14 mouse cellular contexts compared by ENCODE assay signal in genomic region chr2:32578146-32579046, GRCm38 (mm10). TPM values are rescaled to one million over a fixed set of nuclear protein-coding genes. Genes with fewer than 3 reads are reported as not detected.
DNase-seq lines count a peak whose midpoint lies in the region; ATAC-seq and TF ChIP-seq lines count a peak whose summit lies in the region.
"Had no signal": no experiment of that assay in that cellular context is flagged by ENCODE, and none has a peak within 500 bp of the region (broad histone marks: within the 10 kb centered on the region; RNA-seq: fewer than 3 reads in every experiment).

No protein-coding gene starts in this region.

- CTCF ChIA-PET in Patski (lab: Charles Lee): interaction anchor here (1.3 to 1.4 kb wide), 2 partner anchors 53 to 90 kb away, joined by 3 read pairs; no protein-coding TSS in a partner anchor

- H3K4me2 ChIP-seq in intestine, embryonic 16.5 days (ENCODE audit: low read depth, low read length): no peak overlapping the region
- no peak overlapping the region for H3K4me2 ChIP-seq in intestine, postnatal 0 days (replicated peaks; ENCODE audit: low read depth)
- no peak overlapping the region for H3K4me2 ChIP-seq in forebrain, embryonic 13.5 days
- H3K4me2 ChIP-seq in forebrain, embryonic 14.5 days (ENCODE audit: low read length): no peak overlapping the region
- H3K4me2 ChIP-seq: hindbrain, embryonic 14.5 days had no signal

- no peak overlapping the region for H3K27ac ChIP-seq in intestine, embryonic 16.5 days (ENCODE audit: low read length)
- no peak overlapping the region for H3K27ac ChIP-seq in intestine, postnatal 0 days (ENCODE audit: low read depth, low read length)
- no peak overlapping the region for H3K27ac ChIP-seq in forebrain, embryonic 13.5 days
- H3K27ac ChIP-seq in forebrain, embryonic 14.5 days (ENCODE audit: low read depth, low read length): no peak overlapping the region
- H3K27ac ChIP-seq: hindbrain, embryonic 14.5 days had no signal

- no peak for TF ChIP-seq CTCF in intestine, postnatal 0 days (IDR thresholded peaks at IDR 0.05; ENCODE audit: low read depth)
- no peak for TF ChIP-seq CTCF in Patski (IDR thresholded peaks at IDR 0.05)

- peaks cover 9% of the 10 kb centered on the region; the same call in 1 of the 2 replicates for H3K27me3 ChIP-seq in intestine, embryonic 16.5 days (replicated peaks; ENCODE audit: control insufficient read depth, insufficient read depth, low read length)
- H3K27me3 ChIP-seq in intestine, postnatal 0 days (replicated peaks; ENCODE audit: control insufficient read depth, insufficient read depth, low read length): peaks cover 12% of the 10 kb centered on the region; the same call in 1 of the 2 replicates
- no peaks in the 10 kb centered on the region for H3K27me3 ChIP-seq in Patski
- peaks cover 33% of the 10 kb centered on the region for H3K27me3 ChIP-seq in forebrain, embryonic 13.5 days
- H3K27me3 ChIP-seq in forebrain, embryonic 14.5 days (replicated peaks; ENCODE audit: control insufficient read depth, insufficient read depth, low read length): 0 out of 2 replicates have a peak, but pooled peaks cover 5% of the 10 kb centered on the region

- H3K9me3 ChIP-seq in intestine, embryonic 16.5 days (ENCODE audit: control insufficient read depth, low read length): no peaks in the 10 kb centered on the region
- no peaks in the 10 kb centered on the region for H3K9me3 ChIP-seq in intestine, postnatal 0 days (ENCODE audit: control insufficient read depth)
- no peaks in the 10 kb centered on the region for H3K9me3 ChIP-seq in forebrain, embryonic 13.5 days (replicated peaks)
- H3K9me3 ChIP-seq in forebrain, embryonic 14.5 days (replicated peaks; ENCODE audit: control insufficient read depth, low read length): no peaks in the 10 kb centered on the region
- H3K9me3 ChIP-seq: megakaryocyte, embryonic 14.5 days had no signal

- ATAC-seq in intestine, embryonic 16.5 days: no peak
- no peak for ATAC-seq in intestine, postnatal 0 days
- ATAC-seq in Patski: peak; percentile 20
- no peak for ATAC-seq in forebrain, embryonic 13.5 days
- ATAC-seq in forebrain, embryonic 14.5 days: no peak

- no peak overlapping the region for H3K4me3 ChIP-seq in intestine, embryonic 16.5 days (ENCODE audit: low read length)
- no peak overlapping the region for H3K4me3 ChIP-seq in intestine, postnatal 0 days (ENCODE audit: low read depth, low read length)
- no peak overlapping the region for H3K4me3 ChIP-seq in forebrain, embryonic 13.5 days
- H3K4me3 ChIP-seq in forebrain, embryonic 14.5 days (ENCODE audit: low read depth, low read length): no peak overlapping the region
- H3K4me3 ChIP-seq: megakaryocyte, embryonic 14.5 days had no signal

- H3K4me1 ChIP-seq in intestine, embryonic 16.5 days (ENCODE audit: control insufficient read depth, insufficient read depth, low read length): peaks cover 17% of the 10 kb centered on the region
- peaks cover 2% of the 10 kb centered on the region; the same call in 1 of the 2 replicates for H3K4me1 ChIP-seq in intestine, postnatal 0 days (replicated peaks; ENCODE audit: control insufficient read depth, insufficient read depth, low read length)
- H3K4me1 ChIP-seq in forebrain, embryonic 13.5 days: peaks cover 18% of the 10 kb centered on the region
- H3K4me1 ChIP-seq in forebrain, embryonic 14.5 days (ENCODE audit: control insufficient read depth, insufficient read depth, low read length): 0 out of 2 replicates have a peak, but pooled peaks cover 3% of the 10 kb centered on the region

- H3K36me3 ChIP-seq in intestine, embryonic 16.5 days (ENCODE audit: control insufficient read depth, insufficient read depth, low read length): no peaks in the 10 kb centered on the region
- peaks cover 1% of the 10 kb centered on the region; the same call in 1 of the 2 replicates for H3K36me3 ChIP-seq in intestine, postnatal 0 days (ENCODE audit: control insufficient read depth, insufficient read depth)
- H3K36me3 ChIP-seq in forebrain, embryonic 13.5 days (ENCODE audit: poor library complexity, severe bottlenecking): peaks cover 2% of the 10 kb centered on the region; the same call in 1 of the 2 replicates
- H3K36me3 ChIP-seq in forebrain, embryonic 14.5 days (ENCODE audit: control insufficient read depth, insufficient read depth, low read length): 0 out of 2 replicates have a peak, but pooled peaks cover 1% of the 10 kb centered on the region

- 41% methylated on average over 22 of the region's 30 CpGs for WGBS in intestine, embryonic 16.5 days
- WGBS in intestine, postnatal 0 days: 38% methylated on average over 26 of the region's 30 CpGs
- WGBS in forebrain, embryonic 13.5 days: 36% methylated on average over 24 of the region's 30 CpGs
- 47% methylated on average over 17 of the region's 30 CpGs for WGBS in forebrain, embryonic 14.5 days

- H3K9ac ChIP-seq in intestine, embryonic 16.5 days (ENCODE audit: low read depth, low read length): peak overlapping the region; percentile 10; the same call in 1 of the 2 replicates
- H3K9ac ChIP-seq in intestine, postnatal 0 days (ENCODE audit: low read depth, low read length): no peak overlapping the region
- no peak overlapping the region for H3K9ac ChIP-seq in forebrain, embryonic 13.5 days
- H3K9ac ChIP-seq in forebrain, embryonic 14.5 days (ENCODE audit: low read length): no peak overlapping the region
- H3K9ac ChIP-seq: hindbrain, embryonic 14.5 days had no signal

- POLR2A ChIA-PET in Patski (lab: Charles Lee): no interaction called here

- in situ Hi-C loops in Patski (cut with MboI; ENCODE audit: low pct_unique_long_range_greater_than_20kb): no loop called here

- DNase-seq in adrenal gland, adult 2 months: peak; percentile 64
- DNase-seq in adrenal gland, postnatal 4 days (ENCODE audit: low spot score in 2 of 2): no peak
- no peak for DNase-seq in Patski (ENCODE audit: low read depth, low spot score)
- peak; percentile 62 for DNase-seq in kidney, postnatal 14 days
- DNase-seq in forebrain, embryonic 14.5 days (ENCODE audit: low spot score): no peak
- DNase-seq: liver had no signal

RNA-seq across cellular contexts. Expression of gene 9430097D07Rik, which starts 2.9 kb away (rescaled TPM):
- total RNA-seq in adrenal gland, adult 2 months (2021): not detected
- polyA plus RNA-seq in adrenal gland, adult 2 months (2012; rRNA removed): not detected in 2 replicates
- total RNA-seq in adrenal gland, postnatal 4 days (2021): not detected
- polyA plus RNA-seq in intestine, embryonic 16.5 days (2015; fragmentation: Nextera tagmentation; extraction: Ambion mirVana): not detected in 2 replicates
- polyA plus RNA-seq in intestine, postnatal 0 days (2015; fragmentation: Nextera tagmentation; extraction: Ambion mirVana): 0.14 TPM in 1 of 2 replicates, not detected in the other
- polyA plus RNA-seq in Patski (2021): 0.08 TPM
- polyA plus RNA-seq in forebrain, embryonic 13.5 days (2015; fragmentation: Nextera tagmentation; extraction: Ambion mirVana): 0.18 and 0.39 TPM in 2 replicates
- polyA plus RNA-seq in forebrain, embryonic 14.5 days (2014; fragmentation: Nextera tagmentation; extraction: Ambion mirVana): 0.30 and 0.61 TPM in 2 replicates
- total RNA-seq: neutrophil, adult 5-6 weeks had no signal
- polyA plus RNA-seq: spleen, adult 2 months; urinary bladder, adult 2 months had no signal

RNA-seq across cellular contexts. Expression of gene Pip5kl1, which starts 3.8 kb away (rescaled TPM):
- under 1 TPM in 1 of 2 experiments, not detected in 1; 0.29 TPM for total RNA-seq in adrenal gland, adult 2 months (2021)
- polyA plus RNA-seq in adrenal gland, adult 2 months (2012; rRNA removed): 0.10 TPM in 1 of 2 replicates, not detected in the other
- total RNA-seq in adrenal gland, postnatal 4 days (2021): under 1 TPM; 0.31 to 0.73 TPM
- 0.33 and 0.34 TPM in 2 replicates for polyA plus RNA-seq in intestine, embryonic 16.5 days (2015; fragmentation: Nextera tagmentation; extraction: Ambion mirVana)
- polyA plus RNA-seq in intestine, postnatal 0 days (2015; fragmentation: Nextera tagmentation; extraction: Ambion mirVana): not detected in 2 replicates
- polyA plus RNA-seq in Patski (2021): 0.47 TPM
- 1.7 and 3.4 TPM in 2 replicates for polyA plus RNA-seq in forebrain, embryonic 13.5 days (2015; fragmentation: Nextera tagmentation; extraction: Ambion mirVana)
- 4.7 TPM in 2 replicates for polyA plus RNA-seq in forebrain, embryonic 14.5 days (2014; fragmentation: Nextera tagmentation; extraction: Ambion mirVana)

RNA-seq across cellular contexts. Expression of gene Dpm2, which starts 7.7 kb away (rescaled TPM):
- 10 to 100 TPM; 52.7 to 67.4 TPM for total RNA-seq in adrenal gland, adult 2 months (2021)
- 160 and 165 TPM in 2 replicates for polyA plus RNA-seq in adrenal gland, adult 2 months (2012; rRNA removed)
- total RNA-seq in adrenal gland, postnatal 4 days (2021): 10 to 100 TPM; 61.9 to 64.5 TPM
- 123 and 128 TPM in 2 replicates for polyA plus RNA-seq in intestine, embryonic 16.5 days (2015; fragmentation: Nextera tagmentation; extraction: Ambion mirVana)
- polyA plus RNA-seq in intestine, postnatal 0 days (2015; fragmentation: Nextera tagmentation; extraction: Ambion mirVana): 120 and 124 TPM in 2 replicates
- polyA plus RNA-seq in Patski (2021): 59.3 TPM
- polyA plus RNA-seq in forebrain, embryonic 13.5 days (2015; fragmentation: Nextera tagmentation; extraction: Ambion mirVana): 127 and 129 TPM in 2 replicates
- 143 and 152 TPM in 2 replicates for polyA plus RNA-seq in forebrain, embryonic 14.5 days (2014; fragmentation: Nextera tagmentation; extraction: Ambion mirVana)

RNA-seq across cellular contexts. Expression of gene St6galnac4, which starts 8.5 kb away (rescaled TPM):
- 10 to 100 TPM in 1 of 2 experiments, 1 to 10 TPM in 1; 5.6 to 14.5 TPM for total RNA-seq in adrenal gland, adult 2 months (2021)
- 15.4 and 18.5 TPM in 2 replicates for polyA plus RNA-seq in adrenal gland, adult 2 months (2012; rRNA removed)
- 10 to 100 TPM; 16.4 to 19.4 TPM for total RNA-seq in adrenal gland, postnatal 4 days (2021)
- polyA plus RNA-seq in intestine, embryonic 16.5 days (2015; fragmentation: Nextera tagmentation; extraction: Ambion mirVana): 14.7 and 16.5 TPM in 2 replicates
- polyA plus RNA-seq in intestine, postnatal 0 days (2015; fragmentation: Nextera tagmentation; extraction: Ambion mirVana): 5.7 and 6.6 TPM in 2 replicates
- polyA plus RNA-seq in Patski (2021): 28.8 TPM
- 14.5 and 16.5 TPM in 2 replicates for polyA plus RNA-seq in forebrain, embryonic 13.5 days (2015; fragmentation: Nextera tagmentation; extraction: Ambion mirVana)
- polyA plus RNA-seq in forebrain, embryonic 14.5 days (2014; fragmentation: Nextera tagmentation; extraction: Ambion mirVana): 18.7 and 21.4 TPM in 2 replicates

RNA-seq across cellular contexts. Expression of gene St6galnac6, which starts 21.1 kb away (rescaled TPM):
- total RNA-seq in adrenal gland, adult 2 months (2021): 10 to 100 TPM; 55.2 to 55.6 TPM
- 115 and 122 TPM in 2 replicates for polyA plus RNA-seq in adrenal gland, adult 2 months (2012; rRNA removed)
- total RNA-seq in adrenal gland, postnatal 4 days (2021): 10 to 100 TPM; 53.0 to 58.0 TPM
- 12.3 and 15.2 TPM in 2 replicates for polyA plus RNA-seq in intestine, embryonic 16.5 days (2015; fragmentation: Nextera tagmentation; extraction: Ambion mirVana)
- polyA plus RNA-seq in intestine, postnatal 0 days (2015; fragmentation: Nextera tagmentation; extraction: Ambion mirVana): 8.3 and 9.1 TPM in 2 replicates
- polyA plus RNA-seq in Patski (2021): 38.2 TPM
- 10.0 and 10.8 TPM in 2 replicates for polyA plus RNA-seq in forebrain, embryonic 13.5 days (2015; fragmentation: Nextera tagmentation; extraction: Ambion mirVana)
- 4.7 and 5.7 TPM in 2 replicates for polyA plus RNA-seq in forebrain, embryonic 14.5 days (2014; fragmentation: Nextera tagmentation; extraction: Ambion mirVana)

Comparison
In these comparisons a context has a peak if more than half of its experiments do, and no peak if none do; other contexts are left out.
1. DNase-seq: peak in adrenal gland, adult 2 months (single experiment) and kidney, postnatal 14 days (single experiment); none in adrenal gland, postnatal 4 days (0 of 2), Patski (single experiment) and forebrain, embryonic 14.5 days (single experiment).